Mouse (Mus musculus) T-cell, adult 2 months (primary cell): Measurements from ENCODE around the gene Thg1l.
A peak's percentile ranks its signal among the peaks of the same experiment; 100 is the strongest.

Experiments used
- DNase-seq: peaks from one replicate; pipeline ENCODE4 v3.0.0; 2022; ENCODE audit warnings: low spot score

Thg1l gene

GRCm38 (mm10) chr11:45955127-45955627 is at the start of gene Thg1l:
Gene Thg1l (minus strand): TSS chr11:45955494.
- DNase-seq: peak; percentile 95

- DNase-seq: no peak
Measured at GRCm38 (mm10) chr11:45992087-45992486, 36.8 kb upstream of the Thg1l start.

DNA sequence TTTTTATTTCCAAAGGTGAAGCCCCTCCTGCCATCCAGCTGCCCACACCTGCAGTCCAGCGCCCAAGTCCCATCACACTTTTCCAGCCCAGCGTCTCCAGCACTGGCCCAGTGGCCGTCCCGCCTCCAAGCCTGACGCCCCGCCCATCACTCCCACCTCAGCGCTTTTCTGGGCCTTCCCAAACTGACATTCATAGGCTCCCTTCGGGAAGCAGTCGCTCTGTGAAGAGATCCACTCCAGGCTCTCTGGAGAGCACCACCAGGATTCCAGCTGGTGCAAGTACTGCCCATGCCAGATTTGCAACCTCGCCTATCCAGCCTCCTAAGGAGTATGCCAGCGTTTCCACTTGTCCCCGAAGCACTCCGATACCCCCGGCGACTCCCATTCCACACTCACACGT is 36.3 kb upstream of the Thg1l start:
- DNase-seq: no peak

DNA sequence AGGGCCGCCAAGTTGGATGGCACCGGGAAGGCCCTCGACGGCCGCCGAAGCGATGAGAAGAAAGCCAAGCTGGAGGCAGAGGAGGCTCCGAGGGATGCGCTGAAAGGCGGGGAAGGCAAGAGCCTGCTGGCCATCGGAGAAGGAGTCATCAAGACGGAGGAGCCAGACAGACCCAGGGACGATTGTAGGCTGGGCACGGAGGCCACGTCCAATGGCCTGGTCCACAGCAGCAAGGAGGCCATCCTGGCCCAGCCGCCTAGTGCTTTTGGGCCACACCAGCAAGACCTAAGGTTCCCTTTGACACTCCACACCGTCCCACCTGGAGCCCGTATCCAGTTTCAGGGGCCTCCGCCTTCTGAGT is 25.6 kb upstream of the Thg1l start:
- DNase-seq: no peak

DNA sequence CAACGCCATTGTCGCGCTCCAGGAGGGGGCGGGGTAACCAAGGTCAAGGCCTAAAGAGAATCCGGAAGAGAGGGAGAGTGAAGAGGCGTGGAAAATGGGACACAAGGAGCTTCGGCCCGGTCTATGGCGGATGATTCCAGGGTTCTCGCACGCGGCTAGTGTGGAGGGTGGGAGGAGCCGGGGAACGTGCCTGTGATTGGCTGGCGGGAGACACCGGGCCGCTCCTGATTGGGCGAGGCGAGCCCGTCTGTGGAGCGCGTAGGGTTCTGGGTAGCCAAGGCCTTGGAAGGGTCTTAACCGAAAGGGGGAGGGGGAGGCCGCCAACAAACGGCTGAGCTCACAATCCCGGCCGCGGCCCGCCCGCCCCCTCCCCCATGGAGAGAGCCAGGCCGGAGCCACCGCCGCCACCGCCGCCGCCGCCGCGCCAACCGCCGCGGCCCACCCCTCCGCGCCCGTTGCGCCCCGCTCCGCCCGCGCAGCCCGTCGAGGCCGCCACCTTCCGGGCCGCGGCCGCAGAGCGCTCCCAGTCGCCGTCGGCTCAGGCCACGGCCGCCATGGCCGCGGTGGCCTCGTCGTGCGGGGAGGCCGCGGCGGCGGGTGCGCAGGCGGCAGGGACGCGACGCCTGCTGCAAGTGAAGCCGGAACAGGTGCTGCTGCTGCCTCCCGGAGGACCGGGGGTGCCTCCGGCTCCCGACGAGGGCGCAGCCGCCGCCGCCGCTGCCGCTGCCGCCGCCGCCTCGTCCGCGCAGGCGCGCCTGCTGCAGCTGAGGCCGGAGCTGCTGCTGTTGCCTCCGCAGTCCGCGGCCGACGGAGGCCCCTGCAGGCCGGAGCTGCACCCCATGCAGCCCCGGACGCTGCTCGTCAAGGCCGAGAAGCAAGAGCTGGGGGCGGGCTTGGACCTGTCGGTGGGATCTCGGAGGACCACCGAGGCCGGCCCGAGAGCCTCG is 24.9 kb upstream of the Thg1l start, which contains the start of gene Sox30:
Gene Sox30, plus strand, starts transcription at position 365 of the 947 bp plus-strand sequence.
- DNase-seq: peak; percentile 54

DNA sequence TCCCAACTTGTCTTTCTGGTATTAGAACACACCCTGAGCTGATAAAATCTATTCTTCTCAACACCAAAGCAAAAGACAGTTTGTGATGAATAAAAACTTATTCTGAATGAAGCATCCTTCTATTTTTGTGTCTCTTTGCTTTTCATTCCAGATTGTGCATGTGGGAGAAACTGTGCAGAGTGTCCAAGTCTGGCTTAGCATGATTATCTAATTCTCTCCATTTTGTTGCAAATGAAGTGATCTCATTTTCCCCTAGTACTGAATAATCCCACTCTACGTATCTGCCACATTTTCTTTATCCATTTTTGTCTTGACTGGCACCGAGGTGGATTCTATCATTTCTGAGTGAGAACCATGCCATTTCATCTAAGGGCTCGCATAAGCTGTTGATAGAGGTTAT is 20.8 kb upstream of the Thg1l start:
- DNase-seq: no peak

- no peak for DNase-seq
Measured at GRCm38 (mm10) chr11:45974466-45974865, 19.2 kb upstream of the Thg1l start.

DNA sequence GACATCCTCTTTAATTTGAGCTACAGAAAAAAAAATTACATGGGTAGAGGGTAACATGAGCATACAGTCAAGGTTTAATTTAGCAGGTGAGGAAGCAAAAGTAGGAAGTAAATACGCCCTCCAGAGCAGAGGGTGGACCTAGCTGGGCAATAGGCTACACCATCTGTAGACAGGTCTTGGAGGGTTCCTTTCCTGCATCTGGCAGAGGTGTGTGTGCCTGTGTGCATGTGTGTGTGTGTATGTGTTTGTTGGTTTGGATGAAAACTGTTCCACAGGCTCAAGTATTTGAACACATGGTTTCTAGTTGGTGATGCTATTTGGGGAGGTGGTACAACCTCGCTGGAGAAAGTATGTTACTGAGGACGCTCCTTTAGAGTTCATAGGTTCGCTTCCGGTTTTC is 18.3 kb upstream of the Thg1l start:
- no peak for DNase-seq

- DNase-seq: no peak
Measured at GRCm38 (mm10) chr11:45968466-45968865, 13.2 kb upstream of the Thg1l start.

DNA sequence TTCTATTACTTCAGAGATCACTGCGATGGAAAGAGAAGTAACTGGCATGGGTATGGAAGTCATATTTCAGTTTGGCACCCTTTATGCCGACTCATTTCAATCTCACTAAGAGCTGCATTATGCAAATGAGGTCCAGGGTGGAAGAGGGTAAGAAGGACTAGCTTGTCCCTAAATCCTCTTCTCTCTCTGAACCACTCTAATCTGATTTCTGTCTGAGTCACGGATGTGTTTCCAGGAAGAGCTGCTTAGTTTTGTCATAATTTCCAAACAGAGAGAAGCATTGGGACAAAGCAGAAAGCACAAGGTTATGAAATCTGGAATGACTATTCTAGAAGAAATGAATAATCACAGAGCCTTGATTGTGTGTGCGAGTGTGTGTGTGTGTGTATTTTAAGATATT is 11.6 kb upstream of the Thg1l start:
- no peak for DNase-seq

GRCm38 (mm10) chr11:45960003-45960402 is 4.7 kb upstream of the Thg1l start:
- peak; percentile 13 for DNase-seq

DNA sequence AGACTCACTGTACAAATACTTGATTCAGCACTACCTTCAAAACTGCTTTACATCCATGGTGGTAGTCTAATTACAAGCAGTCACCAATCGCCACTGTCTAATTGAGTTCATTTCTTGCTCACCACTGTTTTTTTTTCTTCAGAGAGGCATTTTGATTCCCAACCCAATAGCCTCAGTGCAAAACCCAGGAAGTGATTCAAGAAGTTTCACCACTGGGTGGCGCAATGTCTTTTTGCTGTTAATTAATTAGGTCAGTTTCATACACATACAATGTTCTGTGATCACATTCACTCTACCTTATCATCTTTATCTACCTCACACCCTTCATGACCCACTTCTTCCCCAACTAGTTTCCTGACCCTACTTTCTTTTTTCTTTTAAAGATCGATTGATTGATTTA is 4.3 kb upstream of the Thg1l start:
- peak; percentile 28 for DNase-seq

DNA sequence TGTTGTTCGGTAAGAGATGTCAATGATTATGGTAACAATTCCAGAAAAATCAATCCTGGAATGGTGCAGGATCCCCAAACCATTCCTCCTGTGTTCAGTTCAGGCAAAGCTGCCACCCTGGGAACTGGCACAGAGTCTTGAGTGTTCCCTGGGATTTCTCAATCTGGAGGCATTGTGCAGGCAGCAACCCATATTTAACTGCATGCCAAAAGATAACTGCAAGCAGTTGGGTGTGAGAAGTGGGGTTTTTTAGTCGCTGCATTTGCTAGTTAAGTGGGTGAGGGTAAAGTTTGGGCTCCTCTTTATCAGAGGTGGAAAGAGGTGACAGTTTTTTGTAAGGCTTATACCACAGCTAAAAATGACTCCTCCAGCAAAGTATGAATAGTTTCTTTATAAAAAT is 7.8 kb downstream of the Thg1l start:
- no peak for DNase-seq

- DNase-seq: no peak
Measured at GRCm38 (mm10) chr11:45946796-45947195, 8.5 kb downstream of the Thg1l start.

- peak; percentile 97 for DNase-seq
Measured at GRCm38 (mm10) chr11:45944643-45945156, 10.6 kb downstream of the Thg1l start, which contains the start of gene Lsm11. Gene Lsm11 (minus strand): TSS chr11:45944935.

GRCm38 (mm10) chr11:45943891-45944642 is 11.2 kb downstream of the Thg1l start:
- DNase-seq: peak; percentile 16

- DNase-seq: no peak
Measured at GRCm38 (mm10) chr11:45943108-45943705, 12.1 kb downstream of the Thg1l start.

DNA sequence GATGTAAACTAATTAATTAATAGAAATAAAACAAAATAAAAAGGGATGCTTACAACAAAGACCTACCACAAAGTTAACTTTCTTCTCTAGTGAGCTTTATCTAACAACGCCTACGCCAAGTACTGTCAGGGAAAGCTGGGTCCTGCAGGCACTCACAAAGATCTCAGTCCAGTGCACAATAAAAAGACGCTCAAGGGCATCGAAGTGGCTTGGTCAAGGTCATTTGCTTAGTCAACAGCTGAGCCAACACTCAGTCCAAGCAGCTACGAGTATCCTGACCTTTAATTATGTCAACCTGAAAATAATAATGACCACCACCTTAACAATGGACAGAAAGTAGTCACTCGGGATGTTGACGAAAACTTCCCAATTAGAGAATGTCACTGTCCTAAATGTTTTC is 13.0 kb downstream of the Thg1l start:
- no peak for DNase-seq

- DNase-seq: no peak
Measured at GRCm38 (mm10) chr11:45938917-45939316, 16.4 kb downstream of the Thg1l start.

- DNase-seq: no peak
Measured at GRCm38 (mm10) chr11:45937478-45937877, 17.8 kb downstream of the Thg1l start.

DNA sequence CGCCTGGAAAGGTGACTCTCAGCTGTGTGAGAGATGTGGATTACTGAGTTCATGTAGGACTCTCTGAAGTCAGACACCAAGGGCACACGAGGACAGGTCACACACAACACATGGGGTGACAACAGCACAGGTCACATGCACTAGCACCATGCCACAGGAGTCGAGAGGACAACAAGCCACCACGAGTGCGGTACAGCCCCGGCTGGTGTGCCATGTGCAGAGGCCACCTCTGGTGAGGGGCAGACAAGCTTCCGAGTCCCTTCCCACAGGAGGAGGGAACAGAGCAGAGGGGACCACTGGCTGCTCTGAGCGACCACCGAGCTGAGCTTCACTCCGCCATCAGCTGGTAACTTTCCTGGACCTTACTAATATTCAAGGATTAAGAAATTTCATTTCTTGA is 22.5 kb downstream of the Thg1l start:
- DNase-seq: no peak

GRCm38 (mm10) chr11:45929541-45929940 is 25.8 kb downstream of the Thg1l start:
- DNase-seq: no peak
